Comparison of ENCODE assay signal across 9 mouse cellular contexts in genomic region chr4:125123279-125123671, GRCm38 (mm10). TPM values are rescaled to one million over a fixed set of nuclear protein-coding genes. Genes with fewer than 3 reads are reported as not detected.
DNase-seq lines count a peak whose midpoint lies in the region; ATAC-seq and TF ChIP-seq lines count a peak whose summit lies in the region.
"Had no signal": no experiment of that assay in that cellular context is flagged by ENCODE, and none has a peak within 500 bp of the region (broad histone marks: within the 10 kb centered on the region; RNA-seq: fewer than 3 reads in every experiment).

No protein-coding gene starts in this region.

- H3K4me2 ChIP-seq in stomach, postnatal 0 days (replicated peaks; ENCODE audit: low read depth), result peak overlapping the region; percentile 4
- H3K4me2 ChIP-seq: midbrain, embryonic 11.5 days had no signal

- TF ChIP-seq CTCF in thymus, adult 2 months (IDR thresholded peaks at IDR 0.05; ENCODE audit: borderline replicate concordance, control insufficient read depth, extremely low read depth, insufficient read depth, low read length, poor library complexity), result no peak
- no peak for TF ChIP-seq CTCF in stomach, postnatal 0 days (IDR thresholded peaks at IDR 0.05; ENCODE audit: low read depth)
- no peak for TF ChIP-seq CTCF in cerebellum, adult 2 months (IDR thresholded peaks at IDR 0.05; ENCODE audit: borderline replicate concordance, insufficient read depth, low read depth, low read length)

- no peaks in the 10 kb centered on the region for H3K27me3 ChIP-seq in thymus, adult 2 months (ENCODE audit: control insufficient read depth, insufficient read depth, low read length)
- H3K27me3 ChIP-seq in stomach, postnatal 0 days (ENCODE audit: control insufficient read depth, insufficient read depth, low read length), result no peaks in the 10 kb centered on the region
- H3K27me3 ChIP-seq in cerebellum, adult 2 months (ENCODE audit: control insufficient read depth, insufficient read depth, low read length), result no peaks in the 10 kb centered on the region
- peaks cover 50% of the 10 kb centered on the region for H3K27me3 ChIP-seq in midbrain, embryonic 10.5 days (ENCODE audit: low read depth, poor library complexity, severe bottlenecking)

- intact Hi-C loops in gastrocnemius, postnatal 36 days (cut with DNase I), result no loop called here

- H3K4me1 ChIP-seq in thymus, adult 2 months (replicated peaks; ENCODE audit: control insufficient read depth, insufficient read depth, low read length), result peaks cover 76% of the 10 kb centered on the region
- peaks cover 8% of the 10 kb centered on the region for H3K4me1 ChIP-seq in stomach, postnatal 0 days (replicated peaks; ENCODE audit: control insufficient read depth, insufficient read depth)
- no peaks in the 10 kb centered on the region; the same call in 1 of the 2 replicates for H3K4me1 ChIP-seq in cerebellum, adult 2 months (ENCODE audit: control insufficient read depth, insufficient read depth, low read length)
- peaks cover 59% of the 10 kb centered on the region for H3K4me1 ChIP-seq in midbrain, embryonic 10.5 days

- TF ChIP-seq EP300 in stomach, postnatal 0 days (optimal IDR thresholded peaks at IDR 0.05), result no peak

- peak overlapping the region; percentile 34 for H3K4me3 ChIP-seq in thymus, adult 2 months (ENCODE audit: control insufficient read depth, insufficient read depth, low read length)
- H3K4me3 ChIP-seq in stomach, postnatal 0 days (ENCODE audit: low read depth, low read length), result no peak overlapping the region
- H3K4me3 ChIP-seq in cerebellum, adult 2 months (replicated peaks; ENCODE audit: insufficient read depth, low read depth, low read length), result no peak overlapping the region
- H3K4me3 ChIP-seq in midbrain, embryonic 10.5 days, result no peak overlapping the region

- H3K27ac ChIP-seq in thymus, adult 2 months (ENCODE audit: control insufficient read depth, insufficient read depth, low read length), result peak overlapping the region; percentile 74
- peak overlapping the region; percentile 94 for H3K27ac ChIP-seq in stomach, postnatal 0 days (replicated peaks)
- no peak overlapping the region for H3K27ac ChIP-seq in cerebellum, adult 2 months (ENCODE audit: insufficient read depth, low read length)
- H3K27ac ChIP-seq in midbrain, embryonic 10.5 days (replicated peaks), result no peak overlapping the region

- H3K9ac ChIP-seq in stomach, postnatal 0 days (ENCODE audit: low read length), result peak overlapping the region; percentile 13; the same call in 1 of the 2 replicates

- no peak for TF ChIP-seq POLR2A in thymus, adult 2 months (IDR thresholded peaks at IDR 0.05; ENCODE audit: control insufficient read depth, extremely low read depth, insufficient read depth, low read length, poor library complexity)
- no peak for TF ChIP-seq POLR2A in cerebellum, adult 2 months (IDR thresholded peaks at IDR 0.05; ENCODE audit: borderline replicate concordance, insufficient read depth, low read length)

- H3K9me3 ChIP-seq in stomach, postnatal 0 days (ENCODE audit: control insufficient read depth, low read length), result no peaks in the 10 kb centered on the region
- H3K9me3 ChIP-seq in midbrain, embryonic 10.5 days (replicated peaks), result no peaks in the 10 kb centered on the region

- DNase-seq in thymus, adult 2 months, result peak; percentile 26
- no peak for DNase-seq in thymus, postnatal 10 days (ENCODE audit: low spot score in 2 of 2)
- DNase-seq in gastrocnemius, postnatal 36 days, result peak; percentile 54 to 57
- DNase-seq in kidney, postnatal 25 days, result peak; percentile 47 to 69
- no peak for DNase-seq in stomach, postnatal 0 days (ENCODE audit: low spot score)
- DNase-seq in cerebellum, adult 2 months, result no peak
- no peak for DNase-seq in midbrain, embryonic 10.5 days (ENCODE audit: low spot score)
- DNase-seq in layer of hippocampus, postnatal 10 days (ENCODE audit: low spot score in 2 of 2), result no peak

- H3K36me3 ChIP-seq in thymus, adult 2 months (ENCODE audit: control insufficient read depth, insufficient read depth, low read length), result peaks cover 27% of the 10 kb centered on the region
- H3K36me3 ChIP-seq in stomach, postnatal 0 days (ENCODE audit: control insufficient read depth, insufficient read depth, low read length), result peaks cover 10% of the 10 kb centered on the region; the same call in 1 of the 2 replicates
- peaks cover 5% of the 10 kb centered on the region; the same call in 1 of the 2 replicates for H3K36me3 ChIP-seq in midbrain, embryonic 10.5 days

- no peak for ATAC-seq in stomach, postnatal 0 days (ENCODE audit: low FRiP score, low TSS enrichment)

- 29% methylated on average over 7 of the region's 7 CpGs for WGBS in thymus, adult 2 months
- 59% methylated on average over 7 of the region's 7 CpGs for WGBS in stomach, postnatal 0 days
- WGBS in cerebellum, adult 2 months, result 87% methylated on average over 7 of the region's 7 CpGs
- WGBS in midbrain, embryonic 10.5 days, result 73% methylated on average over 7 of the region's 7 CpGs

RNA-seq across cellular contexts. Expression of gene Zc3h12a, which starts 4.4 kb away (rescaled TPM):
- 27.4 and 28.7 TPM in 2 replicates for polyA plus RNA-seq in thymus, adult 2 months (2012; rRNA removed)
- total RNA-seq in gastrocnemius, postnatal 36 days (2021), result 1 to 10 TPM; 1.9 to 3.0 TPM
- polyA plus RNA-seq in stomach, postnatal 0 days (2015; fragmentation: Nextera tagmentation; extraction: Ambion mirVana), result 2.7 TPM in 2 replicates
- 1.2 and 1.3 TPM in 2 replicates for polyA plus RNA-seq in cerebellum, adult 2 months (2012; rRNA removed)
- 0.30 and 0.46 TPM in 2 replicates for polyA plus RNA-seq in midbrain, embryonic 10.5 days (2016; fragmentation: Nextera tagmentation; extraction: Ambion mirVana)
- total RNA-seq in layer of hippocampus, postnatal 10 days (2021), result under 1 TPM; 0.42 to 0.80 TPM

RNA-seq across cellular contexts. Expression of gene Meaf6, which starts 38.3 kb away (rescaled TPM):
- polyA plus RNA-seq in thymus, adult 2 months (2012; rRNA removed), result 26.4 and 30.7 TPM in 2 replicates
- 10 to 100 TPM in 1 of 2 experiments, 1 to 10 TPM in 1; 7.6 to 10.5 TPM for total RNA-seq in gastrocnemius, postnatal 36 days (2021)
- polyA plus RNA-seq in stomach, postnatal 0 days (2015; fragmentation: Nextera tagmentation; extraction: Ambion mirVana), result 28.3 and 28.4 TPM in 2 replicates
- polyA plus RNA-seq in cerebellum, adult 2 months (2012; rRNA removed), result 87.7 and 94.2 TPM in 2 replicates
- polyA plus RNA-seq in midbrain, embryonic 10.5 days (2016; fragmentation: Nextera tagmentation; extraction: Ambion mirVana), result 86.3 and 88.2 TPM in 2 replicates
- total RNA-seq in layer of hippocampus, postnatal 10 days (2021), result 100 to 1,000 TPM; 130 to 134 TPM

RNA-seq across cellular contexts. Expression of gene Snip1, which starts 56.8 kb away (rescaled TPM):
- polyA plus RNA-seq in thymus, adult 2 months (2012; rRNA removed), result 20.5 and 22.5 TPM in 2 replicates
- 1 to 10 TPM; 3.5 to 4.1 TPM for total RNA-seq in gastrocnemius, postnatal 36 days (2021)
- polyA plus RNA-seq in stomach, postnatal 0 days (2015; fragmentation: Nextera tagmentation; extraction: Ambion mirVana), result 13.0 and 13.6 TPM in 2 replicates
- 13.5 and 14.5 TPM in 2 replicates for polyA plus RNA-seq in cerebellum, adult 2 months (2012; rRNA removed)
- 31.4 and 32.3 TPM in 2 replicates for polyA plus RNA-seq in midbrain, embryonic 10.5 days (2016; fragmentation: Nextera tagmentation; extraction: Ambion mirVana)
- total RNA-seq in layer of hippocampus, postnatal 10 days (2021), result 10 to 100 TPM; 12.9 TPM

RNA-seq across cellular contexts. Expression of gene Dnali1, which starts 57.8 kb away (rescaled TPM):
- polyA plus RNA-seq in thymus, adult 2 months (2012; rRNA removed), result 0.22 and 0.57 TPM in 2 replicates
- not detected for total RNA-seq in gastrocnemius, postnatal 36 days (2021)
- polyA plus RNA-seq in stomach, postnatal 0 days (2015; fragmentation: Nextera tagmentation; extraction: Ambion mirVana), result 0.05 and 0.06 TPM in 2 replicates
- 1.1 and 1.8 TPM in 2 replicates for polyA plus RNA-seq in cerebellum, adult 2 months (2012; rRNA removed)
- polyA plus RNA-seq in midbrain, embryonic 10.5 days (2016; fragmentation: Nextera tagmentation; extraction: Ambion mirVana), result 0.32 and 0.56 TPM in 2 replicates
- 1 to 10 TPM; 1.4 to 1.6 TPM for total RNA-seq in layer of hippocampus, postnatal 10 days (2021)

Comparison
In these comparisons a context has a peak if more than half of its experiments do, and no peak if none do; other contexts are left out.
1. DNase-seq: peak in thymus, adult 2 months (single experiment), gastrocnemius, postnatal 36 days (2 of 2) and kidney, postnatal 25 days (2 of 2); none in thymus, postnatal 10 days (0 of 2), stomach, postnatal 0 days (single experiment), cerebellum, adult 2 months (0 of 2), midbrain, embryonic 10.5 days (single experiment) and layer of hippocampus, postnatal 10 days (0 of 2).
2. H3K27ac ChIP-seq: peak in thymus, adult 2 months (single experiment) and stomach, postnatal 0 days (single experiment); none in cerebellum, adult 2 months (single experiment) and midbrain, embryonic 10.5 days (single experiment).